Mouse (Mus musculus) embryonic fibroblast, embryonic 13.5 days (primary cell): Measurements from ENCODE around the gene Aplp2.

Source experiments
- CTCF ChIP-seq: IDR thresholded peaks from 2 replicates; pipeline ENCODE4 v1.5.1; 2011; ENCODE audit warnings: mild to moderate bottlenecking, control low read depth, low read length, moderate library complexity, borderline replicate concordance; ENCODE audit not compliant: insufficient read depth
- POLR2A ChIP-seq: IDR thresholded peaks from 2 replicates; pipeline ENCODE4 v1.6.1; 2011; ENCODE audit warnings: low read depth, mild to moderate bottlenecking, control low read depth, low read length, moderate library complexity

GRCm38 (mm10) chr9:31119405-31119804, 92.2 kb downstream of the Aplp2 start:
- TF ChIP-seq POLR2A = no peak
- no peak for TF ChIP-seq CTCF
